Mouse (Mus musculus) mesoderm, embryonic 11.5 days (tissue): ENCODE measurements around the gene B230219D22Rik.
"Not testable (repeated sequence)": the region's sequence is repeated elsewhere in the genome, so short reads cannot be mapped to it uniquely, and the experiment has no call there.

ENCODE experiments used
- DNase-seq: peaks from one replicate; pipeline ENCODE4 v3.0.0-alpha.2; 2012; ENCODE audit warnings: low read depth, low spot score

B230219D22Rik gene

DNA sequence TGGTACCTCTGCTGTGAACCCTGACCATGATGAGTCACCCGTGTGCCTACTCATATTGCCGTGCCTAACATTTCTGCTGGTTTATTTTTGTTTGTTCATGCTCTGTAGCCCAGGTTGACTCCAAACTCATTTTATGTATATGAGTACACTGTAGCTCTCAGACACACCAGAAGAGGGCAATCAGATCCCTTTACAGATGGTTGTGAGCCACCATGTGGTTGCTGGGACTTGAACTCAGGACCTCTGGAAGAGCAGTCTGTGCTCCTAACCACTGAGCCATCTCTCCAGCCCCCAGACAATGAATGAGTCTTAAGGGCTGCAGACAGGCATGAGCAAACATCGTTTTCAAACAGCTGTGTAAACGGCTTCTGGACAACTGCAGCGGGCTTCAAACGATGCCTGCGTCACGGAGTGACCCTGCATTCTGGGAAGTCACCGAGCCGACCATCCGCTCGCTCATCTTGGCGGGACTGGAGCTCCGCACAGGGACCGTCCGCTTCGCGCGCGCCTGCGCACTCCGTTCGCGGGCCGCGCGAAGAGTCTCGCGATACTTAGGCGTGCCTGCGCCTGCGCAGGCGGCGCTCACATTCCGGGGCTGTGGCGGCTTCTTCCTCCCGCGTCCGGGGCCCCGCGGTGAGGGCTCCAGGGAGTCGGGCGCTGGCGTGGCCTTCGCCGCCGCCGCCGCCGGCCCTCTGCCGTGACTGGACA lies at the start of gene B230219D22Rik:
Gene B230219D22Rik (plus strand): TSS at position 590 of the 708 bp plus-strand sequence.
- DNase-seq = peak; percentile 99

DNA sequence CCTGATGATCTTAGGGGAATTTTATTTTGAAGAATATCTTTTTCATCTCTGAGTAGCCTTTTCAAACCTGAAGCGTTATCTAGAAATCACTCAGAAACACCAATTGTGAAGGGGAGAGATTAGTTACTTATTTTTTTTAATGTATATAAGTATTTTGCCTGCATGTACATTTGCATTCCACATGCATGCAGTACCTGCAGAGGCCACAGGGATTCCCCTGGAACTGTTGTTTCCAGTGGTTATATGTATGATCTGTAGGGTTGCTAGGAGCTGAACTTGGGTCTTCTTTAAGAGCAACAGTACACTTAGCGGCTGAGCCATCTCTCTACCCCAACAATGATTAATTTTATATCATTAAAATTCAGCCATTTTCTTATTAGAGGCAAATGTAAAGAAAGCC lies 48.4 kb upstream of the B230219D22Rik start:
- peak; percentile 59 for DNase-seq

- no peak for DNase-seq
These were observed 42.8 kb upstream of the B230219D22Rik start for GRCm38 (mm10) chr13:55650098-55650497.

- DNase-seq = no peak
These were observed 41.9 kb upstream of the B230219D22Rik start for GRCm38 (mm10) chr13:55650980-55651379.

GRCm38 (mm10) chr13:55668550-55668949 lies 24.4 kb upstream of the B230219D22Rik start:
- peak; percentile 45 for DNase-seq

GRCm38 (mm10) chr13:55672711-55673110 lies 20.2 kb upstream of the B230219D22Rik start:
- no peak for DNase-seq

- DNase-seq = no peak
These were observed 15.6 kb upstream of the B230219D22Rik start for GRCm38 (mm10) chr13:55677364-55677763.

DNA sequence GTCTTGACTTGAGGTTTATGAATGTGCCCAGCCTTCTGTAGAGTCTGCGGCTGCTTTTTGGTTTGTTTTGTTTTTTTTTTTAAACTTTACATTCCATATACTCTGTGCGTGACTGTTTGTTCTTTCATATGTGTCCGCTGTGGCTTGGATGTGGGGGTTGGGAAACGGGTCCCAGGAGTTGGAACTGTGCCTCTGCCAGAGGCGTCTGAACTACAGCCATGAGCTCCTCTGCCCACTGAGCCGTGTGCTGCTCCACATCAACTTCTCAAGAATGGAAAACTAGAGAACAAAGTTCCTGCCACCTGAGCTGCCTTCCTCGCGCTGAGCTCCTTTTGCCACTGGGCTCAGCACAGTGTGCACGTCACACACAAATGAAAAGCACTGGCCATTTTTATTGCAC lies 10.7 kb upstream of the B230219D22Rik start:
- no peak for DNase-seq

DNA sequence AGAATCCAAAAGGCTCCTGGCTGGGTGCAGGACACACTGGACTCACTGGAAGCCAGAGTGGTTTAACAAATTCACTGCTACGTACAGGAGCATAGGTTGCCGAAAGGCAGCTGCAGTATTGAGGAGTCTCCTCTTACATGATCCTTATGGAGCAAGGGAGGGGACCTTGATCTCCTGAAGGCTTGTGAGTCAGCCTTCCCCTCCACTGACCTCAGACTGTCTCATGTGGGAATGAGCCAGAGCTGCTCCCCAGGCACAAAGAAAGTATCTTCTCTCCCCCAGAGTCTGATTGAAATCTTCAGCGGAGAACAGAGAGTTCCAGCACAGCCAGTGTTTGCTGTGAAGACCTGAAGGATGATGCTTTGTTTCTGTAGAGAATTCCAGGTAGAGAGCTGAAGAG lies 9.3 kb upstream of the B230219D22Rik start:
- no peak for DNase-seq

DNA sequence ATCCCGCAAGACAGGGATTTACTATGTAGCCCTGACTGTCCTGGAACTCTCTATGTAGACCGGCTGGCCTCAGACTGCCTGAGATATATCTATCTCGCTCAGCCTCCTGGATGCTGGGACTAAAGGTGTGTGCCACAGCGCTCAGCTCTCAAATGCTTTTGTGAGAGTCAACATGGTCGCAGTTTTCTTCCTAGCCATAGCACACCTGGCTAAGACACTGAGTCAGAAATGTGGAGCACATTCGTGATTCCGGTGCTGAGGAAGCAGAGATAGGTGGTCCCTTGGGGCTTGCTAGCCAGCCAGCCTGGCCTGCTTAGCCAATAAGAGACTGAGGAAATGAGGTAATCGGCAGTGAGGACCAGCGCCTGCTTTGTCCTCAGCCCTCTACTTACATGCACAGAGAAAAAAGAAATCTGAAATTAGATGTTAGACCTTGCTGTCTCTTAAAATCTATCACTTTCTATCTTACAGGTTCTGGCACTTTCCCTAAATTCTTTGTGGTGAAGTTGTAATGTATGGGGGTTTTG lies 6.8 kb upstream of the B230219D22Rik start:
- DNase-seq = peak; percentile 48

GRCm38 (mm10) chr13:55687927-55688602 lies 4.9 kb upstream of the B230219D22Rik start:
- peak; percentile 74 for DNase-seq

DNA sequence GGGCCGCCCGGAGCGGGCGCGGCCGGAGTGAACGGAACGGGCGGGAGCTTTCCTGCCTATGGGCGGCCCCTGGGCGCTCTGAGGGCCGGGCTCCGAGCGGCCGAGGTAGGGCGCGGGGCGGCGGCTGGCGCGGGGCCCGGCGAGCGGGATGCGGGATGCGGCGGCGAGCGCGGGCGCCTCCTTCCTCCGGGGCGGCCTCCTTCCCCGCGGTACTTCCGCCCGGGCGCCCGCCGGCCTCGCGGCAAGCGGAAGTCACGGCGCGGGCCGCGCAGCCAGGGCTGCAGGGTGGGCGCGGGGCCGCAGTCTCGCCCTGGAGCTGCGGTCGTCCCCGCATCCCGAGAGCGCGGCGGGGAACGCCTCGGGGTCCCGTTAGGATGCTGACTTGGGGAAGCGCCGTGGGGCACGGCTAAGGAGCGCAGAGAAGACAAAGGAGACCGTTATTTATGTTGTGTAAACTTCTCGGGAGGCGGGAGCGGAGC lies 358 bp downstream of the B230219D22Rik start:
- DNase-seq = peak; percentile 53

DNA sequence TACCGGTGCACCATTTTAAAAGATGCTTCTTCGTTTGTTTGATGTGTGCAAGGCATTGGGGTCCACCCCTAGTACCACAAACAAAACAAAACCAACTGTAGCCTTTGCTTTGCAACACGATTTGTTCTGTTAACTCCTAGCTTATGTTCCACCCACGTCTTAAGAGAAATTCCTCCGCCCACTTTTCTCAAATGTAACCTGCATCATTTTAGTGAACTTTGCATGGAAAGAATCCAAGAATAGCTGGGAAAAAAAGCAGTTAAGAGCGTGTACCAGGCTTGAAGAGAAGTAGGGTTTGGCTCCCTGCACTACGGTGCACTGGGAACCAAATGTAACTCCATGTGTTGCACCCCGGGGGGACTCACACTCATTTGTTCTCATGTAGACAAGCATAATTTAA lies 1.2 kb downstream of the B230219D22Rik start:
- no peak for DNase-seq

DNA sequence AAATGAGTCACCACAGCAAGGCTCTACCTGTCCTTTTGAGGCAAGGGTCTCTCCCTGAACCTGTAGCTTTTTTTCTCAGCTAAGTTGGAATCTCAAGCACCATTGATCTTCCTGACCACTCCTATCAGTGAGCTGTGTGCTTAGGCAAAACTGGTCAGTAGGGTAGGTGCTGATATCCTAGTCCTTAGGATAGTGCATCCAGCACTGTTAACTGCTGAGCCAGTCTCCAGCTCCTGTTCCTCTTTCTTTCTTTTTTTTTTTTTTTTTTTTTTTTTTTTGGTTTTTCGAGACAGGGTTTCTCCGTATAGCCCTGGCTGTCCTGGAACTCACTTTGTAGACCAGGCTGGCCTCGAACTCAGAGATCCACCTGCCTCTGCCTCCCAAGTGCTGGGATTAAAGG lies 3.1 kb downstream of the B230219D22Rik start:
- not testable (repeated sequence) for DNase-seq

GRCm38 (mm10) chr13:55704301-55704700 lies 11.4 kb downstream of the B230219D22Rik start:
- no peak for DNase-seq

GRCm38 (mm10) chr13:55712846-55713245 lies 19.9 kb downstream of the B230219D22Rik start:
- DNase-seq = no peak

DNA sequence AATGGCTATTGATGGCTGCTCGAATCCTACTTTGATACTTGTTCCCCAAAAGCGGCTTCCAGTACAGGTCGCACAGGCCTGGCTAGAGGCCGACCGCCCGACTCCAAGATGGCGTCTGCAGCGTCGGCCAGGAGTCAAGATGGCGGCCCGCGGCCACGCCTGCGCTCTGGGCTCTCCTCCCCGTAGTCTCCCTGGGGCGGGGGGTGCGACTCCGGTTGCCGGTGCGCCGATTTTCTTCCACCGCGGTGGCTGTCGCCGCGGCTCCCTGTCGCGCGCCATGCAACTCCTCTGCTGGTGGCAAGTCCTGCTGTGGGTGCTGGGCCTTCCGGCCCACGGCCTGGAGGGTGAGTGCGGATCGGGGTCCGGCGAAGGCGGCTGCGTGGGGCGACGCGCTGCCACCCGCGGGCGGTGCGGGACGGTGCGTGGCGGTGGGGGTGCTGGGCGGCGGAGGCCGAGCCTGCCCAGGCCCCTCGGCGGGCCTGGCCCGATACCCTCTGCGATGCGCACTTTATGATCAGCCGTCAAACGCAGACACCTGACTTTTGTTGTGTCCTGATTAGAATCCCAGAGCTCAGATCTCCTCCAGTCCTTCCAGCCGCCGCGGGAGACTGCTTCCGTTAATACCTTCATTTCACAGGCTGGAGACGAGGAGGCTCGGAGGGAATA lies 21.7 kb downstream of the B230219D22Rik start, which contains the start of gene Txndc15:
Gene Txndc15 (plus strand): TSS at position 150 of the 666 bp plus-strand sequence.
- DNase-seq = peak; percentile 86

DNA sequence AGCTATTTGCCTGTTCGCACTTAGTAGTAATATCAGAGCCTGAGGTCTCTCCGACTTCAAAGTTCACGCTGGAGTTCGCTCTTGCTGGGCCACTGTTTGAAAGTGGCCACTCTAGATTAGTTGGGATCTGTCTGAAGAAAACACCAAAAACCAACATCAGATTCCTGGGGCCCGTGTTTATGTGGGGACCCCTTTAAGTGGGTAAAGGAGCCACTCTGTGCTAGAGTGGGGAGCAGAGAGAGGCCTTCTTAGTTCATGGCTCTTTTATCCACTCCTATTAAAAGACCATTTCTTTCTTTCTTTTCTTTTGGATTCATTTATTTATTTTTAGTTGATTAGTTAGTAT lies 22.2 kb downstream of the B230219D22Rik start:
- no peak for DNase-seq

GRCm38 (mm10) chr13:55715908-55716510 lies 23.1 kb downstream of the B230219D22Rik start:
- no peak for DNase-seq

GRCm38 (mm10) chr13:55721516-55721915 lies 28.6 kb downstream of the B230219D22Rik start:
- no peak for DNase-seq

- DNase-seq = no peak
These were observed 29.1 kb downstream of the B230219D22Rik start for GRCm38 (mm10) chr13:55721995-55722394.
